Mouse (Mus musculus): ENCODE data around the gene Col11a2.

Gene Col11a2

DNA sequence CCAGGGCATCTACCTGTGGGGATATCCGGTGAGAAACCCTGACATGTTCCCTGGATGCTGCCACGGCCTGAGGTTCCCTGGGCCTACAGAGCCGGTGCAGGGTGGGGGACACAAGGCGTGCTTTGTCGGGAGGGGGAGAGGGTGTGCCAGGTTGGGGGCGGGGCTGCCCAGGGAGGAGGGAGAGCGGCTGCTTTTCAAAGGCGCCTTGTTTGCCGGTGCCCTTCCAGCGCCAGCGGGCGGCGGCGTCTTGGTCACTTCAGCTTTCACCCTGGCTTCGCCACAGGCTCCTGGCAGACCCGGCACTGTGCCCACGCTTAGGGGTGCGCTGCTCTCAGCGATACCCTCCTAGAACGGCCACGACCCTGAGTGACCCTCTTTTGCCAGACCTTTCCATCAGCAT is 797 bp upstream of the Col11a2 start:
- in situ Hi-C loops (cut with MboI, MseI), result loop anchor here (5.0 to 25.0 kb wide), 2 partner anchors 34 to 799 kb away; partner anchors contain the start of genes Dxo and Stk19

DNA sequence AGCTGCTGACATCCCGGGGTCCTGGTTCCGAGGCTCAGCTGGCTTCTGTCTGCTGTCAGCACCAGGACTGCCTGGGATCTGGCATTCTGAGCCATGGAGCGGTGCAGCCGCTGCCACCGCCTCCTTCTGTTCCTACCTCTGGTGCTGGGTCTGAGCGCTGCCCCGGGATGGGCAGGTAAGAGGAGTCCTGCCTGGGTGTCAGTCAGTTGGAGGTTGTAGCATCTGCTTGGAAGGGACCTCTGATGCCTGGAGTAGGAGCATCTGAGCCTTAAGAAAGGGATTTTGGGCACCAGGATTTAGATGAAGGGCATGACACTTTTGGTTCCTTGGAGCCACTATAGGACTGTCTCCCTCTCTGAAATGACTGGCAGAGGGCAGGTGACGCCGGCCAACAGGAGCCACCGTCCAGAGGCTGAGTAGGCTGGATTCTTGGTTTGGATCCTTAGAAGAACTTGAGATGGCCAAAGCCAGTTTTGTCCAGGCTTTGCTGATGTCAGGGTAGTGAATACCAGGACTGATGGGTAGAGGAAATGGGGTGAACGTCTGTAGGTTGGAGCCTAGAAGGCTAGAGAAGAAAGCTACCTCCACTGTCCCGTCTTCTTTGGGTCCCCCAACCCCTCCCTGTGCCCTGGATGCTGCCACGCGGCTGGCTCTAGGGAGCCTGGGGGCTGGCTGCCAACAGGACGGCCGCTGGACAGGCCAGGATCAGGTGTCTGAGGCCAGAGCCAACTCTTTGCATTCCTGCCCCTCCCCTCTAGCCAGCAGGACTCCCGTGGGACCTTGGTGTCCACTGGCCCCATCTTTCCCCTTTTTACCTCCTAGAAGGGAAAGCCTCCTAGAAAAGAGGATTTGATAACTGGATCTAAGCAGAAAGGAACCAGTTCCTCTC is 569 bp downstream of the Col11a2 start:
- in situ Hi-C loops (cut with MboI, MseI), result loop anchor here (5.0 to 25.0 kb wide), 2 partner anchors 32 to 797 kb away; partner anchors contain the start of genes Dxo and Stk19

DNA sequence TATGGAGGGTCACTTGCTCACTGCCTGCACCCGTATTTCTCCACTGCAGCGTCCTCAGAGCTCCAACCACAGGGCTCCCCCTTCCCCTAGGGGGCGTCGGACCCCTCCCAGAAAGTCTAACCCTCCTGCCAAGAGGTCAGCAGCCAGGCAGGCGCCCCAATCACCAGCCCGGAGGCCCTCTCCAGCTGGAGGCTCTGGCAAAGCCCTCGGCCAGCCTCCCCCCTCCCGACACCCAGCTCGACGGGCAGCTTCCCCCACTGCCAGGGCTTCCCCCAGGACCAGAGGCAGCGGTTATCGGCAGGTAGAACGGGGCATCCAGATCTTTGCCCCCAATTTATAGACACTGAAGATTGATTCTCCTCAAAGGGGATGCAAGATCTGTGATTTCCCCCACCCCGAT is 6.7 kb downstream of the Col11a2 start:
- in situ Hi-C loops (cut with MboI, MseI), result loop anchor here (25.0 kb wide), 1 partner anchor 791 kb away; the partner anchor contains the start of genes Dxo and Stk19

DNA sequence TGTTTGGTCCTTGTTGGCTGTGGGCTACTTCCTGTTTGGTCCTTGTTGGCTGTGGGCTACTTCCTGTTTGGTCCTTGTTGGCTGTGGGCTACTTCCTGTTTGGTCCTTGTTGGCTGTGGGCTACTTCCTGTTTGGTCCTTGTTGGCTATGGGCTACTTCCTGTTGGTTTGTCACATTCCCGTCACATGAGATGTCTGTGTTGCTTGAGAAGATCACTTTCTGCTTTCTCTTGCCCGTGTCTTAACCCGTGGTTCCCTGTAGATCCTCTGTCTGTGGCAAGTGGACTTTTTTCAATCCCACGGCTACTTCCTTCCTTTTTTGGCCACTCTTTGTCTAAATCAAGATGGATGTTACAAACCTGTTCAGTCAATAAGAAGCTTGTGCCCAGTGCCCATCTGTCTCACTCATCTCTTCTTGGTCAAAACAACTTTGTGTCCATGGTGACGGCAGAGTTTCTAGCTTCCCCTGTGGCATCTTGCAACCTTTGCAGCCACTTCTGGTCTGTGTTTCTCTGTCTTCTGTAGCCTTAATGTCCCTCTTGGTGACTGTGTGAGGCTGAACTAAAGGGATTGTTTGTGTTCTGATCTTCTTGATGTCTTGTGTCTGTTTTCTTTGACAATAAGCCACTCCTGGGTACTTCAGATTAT is 8.3 kb downstream of the Col11a2 start:
- in situ Hi-C loops (cut with MboI, MseI), result loop anchor here (25.0 kb wide), 1 partner anchor 790 kb away; the partner anchor contains the start of genes Dxo and Stk19

DNA sequence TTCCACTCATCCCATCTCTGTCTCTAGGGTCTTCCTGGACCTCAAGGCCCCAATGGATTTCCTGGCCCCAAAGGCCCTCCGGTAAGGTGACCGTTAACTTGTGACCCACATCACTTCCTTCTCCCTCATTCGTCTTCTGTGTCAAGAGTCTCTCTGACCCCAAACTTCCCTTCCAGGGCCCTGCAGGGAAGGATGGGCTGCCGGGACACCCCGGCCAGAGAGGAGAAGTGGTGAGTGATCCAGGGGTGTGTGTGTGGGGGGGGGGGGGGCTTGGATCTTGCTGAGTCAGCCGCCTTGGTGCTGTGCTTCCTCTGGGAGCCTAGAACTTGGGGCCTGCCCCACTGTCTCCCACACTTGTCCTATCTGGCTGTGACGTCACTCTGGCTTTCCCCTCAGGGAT is 18.0 kb downstream of the Col11a2 start:
- in situ Hi-C loops (cut with MboI, MseI), result no loop called here

DNA sequence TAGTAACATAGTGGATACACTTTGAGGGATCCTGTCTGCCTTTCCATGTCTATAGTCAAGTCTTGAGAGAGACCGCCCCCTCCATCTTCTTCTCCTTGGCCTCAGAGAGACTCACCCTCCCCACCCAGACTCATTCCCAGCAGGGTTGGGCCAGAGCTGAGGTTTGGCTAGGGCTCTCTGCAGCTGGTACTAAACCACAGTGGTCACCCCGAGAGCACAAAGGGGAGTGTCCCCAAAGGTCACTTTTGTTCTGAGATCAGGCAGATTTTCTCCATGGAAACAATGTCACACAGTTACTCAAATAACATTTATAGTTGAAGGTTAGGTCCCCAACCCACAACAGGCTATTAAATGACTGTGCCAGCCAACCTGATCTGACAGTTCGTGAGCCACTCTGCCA is 29.6 kb downstream of the Col11a2 start:
- in situ Hi-C loops (cut with MboI, MseI), result loop anchor here (10.0 kb wide), 1 partner anchor 614 kb away; no protein-coding TSS in a partner anchor

DNA sequence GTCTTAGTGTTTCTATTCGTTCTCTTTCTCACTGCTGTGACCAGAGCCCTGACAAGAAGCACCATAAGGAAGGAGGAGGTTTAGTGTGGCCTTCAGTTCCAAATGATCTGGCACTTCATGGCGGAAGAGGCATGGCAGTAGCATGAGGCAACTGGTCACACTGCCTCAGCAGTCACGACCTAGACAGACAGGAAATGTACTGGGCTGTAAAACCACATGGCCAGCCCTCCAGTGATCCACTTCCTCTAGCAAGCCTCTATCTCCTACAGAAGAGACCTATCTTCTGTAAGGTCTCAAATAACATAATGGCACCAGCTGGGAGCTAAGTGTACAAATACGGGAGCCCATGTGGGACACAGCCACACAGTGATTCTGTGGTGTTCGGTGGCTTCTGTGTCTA is 32.9 kb downstream of the Col11a2 start:
- in situ Hi-C loops (cut with MboI, MseI), result loop anchor here (5.0 kb wide), 1 partner anchor 35 kb away; the partner anchor contains the start of gene Col11a2

DNA sequence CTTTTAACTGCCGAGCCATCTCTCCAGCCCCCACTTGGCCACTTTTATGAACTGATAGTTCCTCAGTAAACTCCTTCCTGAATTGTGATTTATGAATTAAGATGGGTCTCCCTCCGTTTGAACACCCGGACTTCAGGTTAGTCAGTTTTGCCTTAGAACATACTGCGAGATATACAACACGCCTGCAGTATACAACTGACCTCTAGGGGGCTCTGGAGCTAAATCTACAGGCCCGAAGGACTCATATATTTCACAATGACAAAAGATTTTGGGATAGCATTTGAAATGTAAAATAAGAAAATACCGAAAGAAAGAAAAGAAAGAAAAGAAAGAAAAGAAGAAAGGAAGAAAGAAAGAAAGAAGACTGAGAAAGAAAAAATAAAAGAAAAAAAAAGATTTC is 36.0 kb downstream of the Col11a2 start:
- in situ Hi-C loops (cut with MboI, MseI), result no loop called here

DNA sequence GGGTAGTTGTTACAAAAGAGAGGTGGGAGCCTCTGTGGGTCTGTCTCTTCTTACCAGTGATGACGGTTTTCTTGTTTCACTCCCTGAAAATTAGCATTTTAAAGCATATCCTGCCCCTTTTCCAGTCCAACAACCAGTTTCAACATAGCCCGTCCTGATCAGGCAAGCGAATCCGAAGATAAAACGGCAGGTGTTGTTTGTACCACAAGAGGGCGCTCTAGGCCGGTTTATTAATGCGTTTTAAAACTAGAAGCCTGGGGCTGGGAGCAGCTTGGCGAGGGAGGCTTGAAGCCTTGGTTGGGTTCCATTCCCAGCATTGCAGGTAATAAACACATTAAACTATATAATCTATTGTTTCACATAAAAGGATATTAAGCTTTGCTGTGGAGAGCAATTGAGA is 38.3 kb downstream of the Col11a2 start:
- in situ Hi-C loops (cut with MboI, MseI), result no loop called here

DNA sequence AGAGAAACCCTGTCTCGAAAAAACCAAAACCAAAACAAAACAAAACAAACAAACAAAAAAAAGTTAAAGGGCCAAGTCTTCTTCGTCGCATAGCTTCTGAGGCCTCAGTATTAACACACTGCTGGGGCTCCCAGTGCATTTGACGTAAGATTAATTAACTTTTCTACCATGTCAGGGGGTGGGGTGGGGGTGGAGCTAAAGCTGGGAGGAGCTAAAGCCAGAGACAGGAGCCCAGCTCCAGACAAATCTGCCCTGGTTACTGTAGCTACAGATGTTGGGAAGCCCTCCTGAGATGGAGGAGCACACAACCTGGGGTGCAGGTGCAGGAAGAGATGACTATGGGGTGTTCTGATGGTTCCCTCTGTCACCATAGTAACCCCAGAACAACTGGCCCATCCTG is 38.9 kb downstream of the Col11a2 start:
- in situ Hi-C loops (cut with MboI, MseI), result no loop called here

DNA sequence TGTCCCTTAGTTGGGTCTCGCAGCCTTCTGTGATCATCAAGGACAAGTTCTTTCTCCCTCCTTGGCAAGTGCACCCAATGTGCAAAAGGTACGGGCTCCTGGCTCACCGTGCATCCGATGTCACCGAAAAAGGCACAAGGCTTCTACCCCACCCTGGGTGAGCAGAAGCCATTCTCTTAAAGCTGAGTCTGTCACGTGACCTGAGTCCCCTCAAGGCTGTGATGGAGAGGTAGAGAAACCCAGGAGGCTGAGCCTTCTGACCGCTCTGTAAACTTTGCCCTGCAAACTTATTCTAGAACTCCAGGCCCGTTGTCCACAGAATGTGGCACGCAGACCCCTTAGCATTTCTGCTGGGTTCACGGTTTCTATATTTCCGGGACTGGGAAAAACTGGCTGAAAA is 39.8 kb downstream of the Col11a2 start:
- in situ Hi-C loops (cut with MboI, MseI), result no loop called here

DNA sequence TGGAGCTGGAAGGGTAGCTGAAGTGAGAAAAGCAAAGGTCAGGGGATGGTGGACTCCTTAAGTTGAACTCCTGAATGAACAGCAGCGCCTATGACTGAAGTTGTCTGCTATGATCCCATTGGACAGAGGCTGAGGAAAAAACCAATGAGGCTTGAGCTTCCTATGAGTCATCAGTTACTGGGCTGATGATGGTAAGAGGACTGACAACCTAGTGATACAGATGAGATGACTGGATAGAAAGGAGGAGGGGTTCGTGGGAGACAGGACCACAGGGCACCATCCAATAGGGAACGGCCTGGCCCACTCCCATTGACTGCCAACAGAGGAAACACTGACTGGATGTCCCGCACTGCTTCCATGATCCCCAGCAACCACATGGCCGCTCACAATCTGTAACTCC is 40.4 kb downstream of the Col11a2 start:
- in situ Hi-C loops (cut with MboI, MseI), result no loop called here

DNA sequence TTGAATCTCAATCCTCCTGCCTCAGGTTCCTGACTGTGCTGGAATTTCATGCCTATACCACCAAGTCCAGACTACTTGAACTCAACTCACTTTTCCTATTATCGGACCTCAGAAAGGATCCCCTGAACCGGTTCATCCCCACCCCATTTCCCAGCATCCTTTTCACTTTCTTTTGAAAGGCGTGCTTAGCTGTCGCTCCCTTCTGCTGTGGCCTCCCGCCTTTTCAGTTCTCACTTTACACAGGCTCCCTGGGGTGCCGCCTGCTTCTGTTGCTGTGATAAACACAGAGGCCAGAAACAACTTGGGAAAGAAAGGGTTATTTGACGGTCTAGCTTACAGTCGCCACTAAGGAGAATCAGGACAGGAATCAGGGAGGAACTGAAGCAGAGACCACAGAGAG is 43.9 kb downstream of the Col11a2 start:
- in situ Hi-C loops (cut with MboI, MseI), result no loop called here

DNA sequence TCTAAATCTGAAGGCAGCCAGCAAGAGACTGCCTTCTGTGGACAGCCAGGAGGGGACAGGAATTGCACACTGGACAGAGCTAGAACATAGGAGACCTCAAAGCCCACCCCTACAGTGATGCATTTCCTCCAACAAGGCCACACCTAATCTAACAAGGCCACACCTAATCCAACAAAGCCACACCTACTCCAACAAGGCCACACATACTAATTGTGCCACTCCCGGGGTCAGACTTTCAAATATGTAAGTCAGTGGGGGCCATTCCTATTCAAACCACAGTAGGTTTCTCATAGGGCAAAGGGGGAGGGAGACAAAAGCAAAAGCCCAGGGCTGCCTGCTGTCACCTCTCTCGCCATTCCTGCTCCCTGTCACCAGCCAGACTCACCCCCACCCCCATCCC is 48.1 kb downstream of the Col11a2 start:
- in situ Hi-C loops (cut with MboI, MseI), result no loop called here

DNA sequence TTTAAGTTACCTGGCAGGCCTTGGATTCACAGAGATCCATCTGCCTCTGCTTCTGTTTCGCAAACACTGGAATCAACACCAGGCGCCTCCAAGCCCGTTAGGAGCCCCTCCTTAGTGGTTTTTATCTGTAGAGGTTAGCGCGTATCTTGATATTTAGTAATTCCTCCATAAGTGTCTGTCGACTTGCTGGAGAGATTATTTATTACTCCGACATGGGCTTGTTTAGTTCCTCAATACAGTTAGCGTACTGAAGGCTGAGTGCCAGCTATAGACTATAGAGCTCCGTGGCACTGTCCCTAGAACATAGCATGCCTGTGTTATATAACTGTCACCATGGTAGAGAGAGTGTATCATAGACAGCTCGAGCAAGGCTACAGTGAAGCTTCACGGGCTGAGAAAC is 48.9 kb downstream of the Col11a2 start:
- in situ Hi-C loops (cut with MboI, MseI), result no loop called here

DNA sequence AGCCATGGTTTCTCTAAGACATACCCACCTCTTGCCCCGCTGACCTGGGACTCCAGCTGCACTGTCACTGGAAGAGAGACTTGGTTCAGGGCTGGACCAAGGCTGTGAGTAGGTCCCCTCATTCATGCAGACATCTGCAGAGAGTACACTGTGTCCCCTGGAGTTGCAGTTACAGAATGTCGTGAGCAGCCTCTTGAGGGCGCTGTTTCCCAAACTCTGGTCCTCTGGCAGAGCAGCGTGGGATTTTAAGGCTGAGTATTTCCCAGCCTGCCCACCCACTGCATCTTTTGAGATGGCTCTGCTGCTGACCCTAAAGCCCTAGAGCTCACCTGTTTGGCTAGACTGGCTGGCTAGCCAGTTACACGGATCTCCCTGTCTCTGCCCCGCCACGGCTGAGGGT is 51.7 kb downstream of the Col11a2 start:
- in situ Hi-C loops (cut with MboI, MseI), result loop anchor here (5.0 kb wide), 1 partner anchor 71 kb away; no protein-coding TSS in a partner anchor

DNA sequence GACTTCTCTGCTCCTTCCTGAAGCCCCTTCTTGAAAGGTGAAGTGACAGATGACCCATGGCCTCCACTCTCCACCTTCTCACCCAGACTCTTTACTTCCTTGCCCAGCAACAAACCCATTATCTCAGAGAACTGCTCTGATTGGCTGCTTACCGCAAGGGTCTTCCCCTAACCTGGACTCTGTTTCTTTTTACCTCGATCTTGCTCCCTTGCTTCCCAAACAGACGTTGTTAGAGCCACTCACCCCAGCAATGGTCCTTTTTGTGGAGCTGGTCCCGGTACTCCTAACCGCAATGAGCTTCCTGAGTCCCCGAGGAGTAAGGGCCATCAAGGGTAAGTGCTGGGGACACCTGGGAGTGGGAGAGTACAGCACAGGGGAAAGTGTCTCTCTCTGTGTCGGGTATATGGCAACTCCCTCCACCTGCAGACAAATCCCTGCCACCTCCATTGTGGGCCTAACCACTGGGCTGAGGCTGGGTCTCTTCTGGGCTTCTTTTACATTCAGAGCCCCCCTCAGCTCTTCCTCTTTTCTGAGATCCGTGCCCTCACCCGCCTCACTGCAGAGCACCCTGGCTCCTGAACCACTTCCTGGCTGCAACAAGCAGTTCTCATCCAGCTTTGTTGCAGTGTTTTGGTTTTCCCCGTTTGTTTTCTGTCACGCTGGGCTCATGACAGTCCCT is 53.1 kb downstream of the Col11a2 start, which contains the start of gene H2-Oa:
H2-Oa (plus strand) TSS at position 144 of the 679 bp plus-strand sequence.
- in situ Hi-C loops (cut with MboI, MseI), result loop anchor here (5.0 kb wide), 1 partner anchor 70 kb away; no protein-coding TSS in a partner anchor

DNA sequence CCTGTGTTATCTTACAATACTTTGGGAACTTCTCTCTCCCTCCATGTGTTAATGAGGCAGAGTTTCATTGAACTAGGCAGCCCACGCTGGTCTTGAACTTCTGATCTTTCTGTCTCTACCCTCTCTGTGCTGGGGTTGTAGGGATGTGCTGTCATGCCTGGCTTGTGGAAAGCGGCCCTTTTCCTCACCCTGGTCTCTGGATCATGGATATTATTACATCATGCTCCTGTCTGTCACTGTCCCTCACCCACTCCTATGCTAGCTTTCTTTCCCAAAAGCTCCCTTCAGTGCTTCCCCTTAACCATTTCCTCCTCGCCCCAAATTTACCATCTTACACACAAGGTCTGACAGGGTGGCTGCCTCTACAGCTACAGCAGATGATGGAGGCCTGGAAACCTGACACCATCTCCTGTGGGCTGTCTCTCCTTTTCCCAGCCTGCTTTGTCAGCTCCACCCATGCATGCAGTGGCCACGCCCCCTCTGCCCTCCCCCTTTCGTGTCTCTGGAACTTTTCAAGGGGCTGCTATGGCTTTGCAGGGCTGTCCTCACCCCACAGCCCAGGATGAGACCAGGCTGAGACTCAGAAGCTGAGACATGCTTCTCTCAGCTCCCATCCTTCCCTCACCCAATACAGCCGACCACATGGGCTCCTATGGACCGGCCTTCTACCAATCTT is 54.1 kb downstream of the Col11a2 start:
- in situ Hi-C loops (cut with MboI, MseI), result loop anchor here (5.0 kb wide), 1 partner anchor 69 kb away; no protein-coding TSS in a partner anchor

DNA sequence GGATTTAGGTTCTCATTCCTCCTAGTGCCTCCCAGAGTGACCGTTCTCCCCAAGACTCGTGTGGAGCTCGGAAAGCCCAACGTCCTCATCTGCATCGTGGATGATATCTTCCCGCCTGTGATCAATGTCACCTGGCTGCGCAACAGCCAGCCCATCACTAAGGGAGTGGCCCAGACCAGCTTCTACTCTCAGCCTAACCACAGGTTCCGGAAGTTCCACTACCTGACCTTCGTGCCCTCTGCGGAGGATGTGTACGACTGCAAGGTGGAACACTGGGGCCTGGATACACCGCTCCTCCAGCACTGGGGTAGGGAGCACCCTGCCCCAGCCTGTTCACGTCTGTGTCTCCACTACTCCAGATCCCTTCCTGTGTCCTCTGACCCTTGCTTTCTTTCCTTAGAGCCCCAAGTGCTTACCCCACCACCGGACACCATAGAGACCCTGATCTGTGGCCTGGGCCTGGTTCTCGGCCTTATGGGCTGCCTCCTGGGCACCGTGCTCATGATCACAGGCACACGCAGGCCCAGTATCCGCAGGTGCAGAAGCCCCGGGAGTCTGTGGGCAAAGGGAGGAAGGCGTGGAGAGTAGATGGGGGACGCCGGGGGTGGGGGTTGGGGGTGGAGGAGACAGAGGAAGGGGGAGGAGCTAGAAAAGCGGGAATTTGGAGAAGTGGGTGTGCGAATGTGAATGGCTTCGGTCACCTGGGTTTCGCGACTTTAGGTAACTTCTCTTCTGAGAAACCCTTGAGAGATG is 55.2 kb downstream of the Col11a2 start:
- in situ Hi-C loops (cut with MboI, MseI), result loop anchor here (5.0 kb wide), 1 partner anchor 68 kb away; no protein-coding TSS in a partner anchor

DNA sequence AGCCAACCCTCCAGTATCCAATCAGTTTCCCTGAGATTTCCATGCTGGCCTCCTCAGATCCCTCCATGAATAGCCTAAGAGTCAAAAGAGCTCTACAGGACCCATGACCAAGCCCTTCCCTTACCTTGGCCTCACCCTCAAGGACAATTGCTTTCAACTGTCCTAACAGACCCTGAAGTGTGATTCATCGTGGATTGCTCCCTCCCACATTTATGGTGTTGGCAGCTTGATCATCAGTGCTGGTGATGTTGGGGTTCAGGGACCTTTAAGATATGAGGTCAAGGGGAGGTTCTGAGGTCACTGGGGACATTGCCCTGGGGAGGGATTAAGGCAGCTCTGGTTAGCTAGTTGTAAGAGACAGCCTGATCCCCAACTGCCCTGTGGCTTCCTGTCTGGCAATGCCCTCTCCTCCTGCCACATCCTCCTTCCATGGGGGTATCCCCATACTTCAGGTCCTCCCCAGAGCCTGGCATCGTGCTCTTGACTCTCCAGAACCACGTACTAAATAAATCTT is 57.3 kb downstream of the Col11a2 start:
- in situ Hi-C loops (cut with MboI, MseI), result no loop called here

Data from T-helper 2 cell (primary cell).